In the genomic region with DNA sequence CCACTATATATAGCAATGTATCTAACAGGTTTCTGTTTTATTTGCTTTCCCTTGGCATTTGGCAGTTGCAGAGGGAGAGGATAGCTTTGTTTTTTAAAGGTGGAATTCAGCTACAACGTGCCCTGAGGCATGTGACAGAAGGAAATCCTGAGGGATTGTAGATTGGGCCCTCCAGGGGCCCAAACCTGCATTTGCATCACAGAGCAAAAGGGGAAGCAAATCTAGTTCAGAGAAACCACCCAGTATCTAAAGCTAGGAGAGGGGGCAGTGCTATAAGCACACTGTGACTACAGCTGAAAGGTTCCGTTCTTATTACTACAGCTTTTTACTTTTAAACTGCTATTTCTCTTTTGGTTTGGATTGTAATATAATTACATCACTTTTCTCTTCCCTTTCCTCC, we compare ENCODE assay signal across 30 mouse cellular contexts. TPM values are rescaled to one million over a fixed set of nuclear protein-coding genes. Genes with fewer than 3 reads are reported as not detected.
DNase-seq lines count a peak whose midpoint lies in the region; ATAC-seq and TF ChIP-seq lines count a peak whose summit lies in the region.
"Had no signal": no experiment of that assay in that cellular context is flagged by ENCODE, and none has a peak within 500 bp of the region (broad histone marks: within the 10 kb centered on the region; RNA-seq: fewer than 3 reads in every experiment).

No protein-coding gene starts in this region.

- peak; percentile 75 for ATAC-seq in common myeloid progenitor, adult 5-6 weeks (replicated peaks; ENCODE audit: low read depth, poor library complexity, severe bottlenecking)
- peak; percentile 80 for ATAC-seq in megakaryocyte progenitor cell, adult 5-6 weeks (replicated peaks; ENCODE audit: poor library complexity)
- no peak for ATAC-seq in midbrain, embryonic 15.5 days (replicated peaks)
- ATAC-seq in hindbrain, embryonic 13.5 days (ENCODE audit: low FRiP score): no peak
- ATAC-seq: forebrain, embryonic 14.5 days; hindbrain, embryonic 16.5 days; intestine, embryonic 15.5 days; Patski had no signal

- H3K4me1 ChIP-seq in thymus, adult 2 months (replicated peaks; ENCODE audit: control insufficient read depth, insufficient read depth, low read length): peaks cover 22% of the 10 kb centered on the region
- no peaks in the 10 kb centered on the region for H3K4me1 ChIP-seq in midbrain, embryonic 15.5 days
- no peaks in the 10 kb centered on the region; the same call in 1 of the 2 replicates for H3K4me1 ChIP-seq in hindbrain, embryonic 13.5 days (replicated peaks)
- H3K4me1 ChIP-seq: embryonic facial prominence, embryonic 12.5 days; embryonic facial prominence, embryonic 15.5 days; heart, embryonic 10.5 days; heart, embryonic 13.5 days; hindbrain, embryonic 12.5 days; intestine, embryonic 15.5 days had no signal

- no peaks in the 10 kb centered on the region for H3K9me3 ChIP-seq in midbrain, embryonic 15.5 days
- no peaks in the 10 kb centered on the region for H3K9me3 ChIP-seq in hindbrain, embryonic 13.5 days
- H3K9me3 ChIP-seq: embryonic facial prominence, embryonic 12.5 days; embryonic facial prominence, embryonic 15.5 days; heart, embryonic 10.5 days; heart, embryonic 13.5 days; hindbrain, embryonic 12.5 days; intestine, embryonic 15.5 days had no signal

- H3K4me3 ChIP-seq in thymus, adult 2 months (ENCODE audit: control insufficient read depth, insufficient read depth, low read length): no peak overlapping the region
- no peak overlapping the region for H3K4me3 ChIP-seq in midbrain, embryonic 15.5 days
- no peak overlapping the region for H3K4me3 ChIP-seq in hindbrain, embryonic 13.5 days
- H3K4me3 ChIP-seq: embryonic facial prominence, embryonic 12.5 days; embryonic facial prominence, embryonic 15.5 days; heart, adult 2 months; heart, embryonic 10.5 days; heart, embryonic 13.5 days; hindbrain, embryonic 12.5 days; intestine, embryonic 15.5 days had no signal

- DNase-seq in thymus, adult 2 months: no peak
- DNase-seq in thymus, postnatal 4 days: no peak
- DNase-seq in R1 (ENCODE audit: low read depth, low spot score): peak; percentile 91
- DNase-seq in adrenal gland, adult 18-20 months (ENCODE audit: low spot score in 2 of 2): no peak
- DNase-seq: adrenal gland, postnatal 10 days; adrenal gland, postnatal 36 days; cerebellum, adult 18-20 months; cerebellum, adult 9-10 months; cerebellum, postnatal 14 days; gastrocnemius, postnatal 25 days; heart, adult 2 months; heart, postnatal 14 days; heart, postnatal 4 days; kidney, adult 11 months had no signal

- TF ChIP-seq CTCF in thymus, adult 2 months (IDR thresholded peaks at IDR 0.05; ENCODE audit: borderline replicate concordance, control insufficient read depth, extremely low read depth, insufficient read depth, low read length, poor library complexity): no peak

- no peak for TF ChIP-seq POLR2A in thymus, adult 2 months (IDR thresholded peaks at IDR 0.05; ENCODE audit: control insufficient read depth, extremely low read depth, insufficient read depth, low read length, poor library complexity)

- peak overlapping the region; percentile 67; the same call in 1 of the 2 replicates for H3K27ac ChIP-seq in thymus, adult 2 months (ENCODE audit: control insufficient read depth, insufficient read depth, low read length)
- H3K27ac ChIP-seq in midbrain, embryonic 15.5 days: no peak overlapping the region
- H3K27ac ChIP-seq in hindbrain, embryonic 13.5 days: no peak overlapping the region
- H3K27ac ChIP-seq: embryonic facial prominence, embryonic 12.5 days; embryonic facial prominence, embryonic 15.5 days; heart, adult 2 months; heart, embryonic 10.5 days; heart, embryonic 13.5 days; hindbrain, embryonic 12.5 days; intestine, embryonic 15.5 days had no signal

- 35% methylated on average over 2 of the region's 2 CpGs for WGBS in thymus, adult 2 months
- WGBS in midbrain, embryonic 15.5 days: 37% methylated on average over 2 of the region's 2 CpGs
- WGBS in hindbrain, embryonic 13.5 days: 30% methylated on average over 2 of the region's 2 CpGs

- H3K9ac ChIP-seq in midbrain, embryonic 15.5 days: no peak overlapping the region
- no peak overlapping the region for H3K9ac ChIP-seq in hindbrain, embryonic 13.5 days
- H3K9ac ChIP-seq: embryonic facial prominence, embryonic 12.5 days; embryonic facial prominence, embryonic 15.5 days; heart, embryonic 13.5 days; hindbrain, embryonic 12.5 days; intestine, embryonic 15.5 days had no signal

- peaks cover 16% of the 10 kb centered on the region for H3K36me3 ChIP-seq in thymus, adult 2 months (ENCODE audit: control insufficient read depth, insufficient read depth, low read length)
- H3K36me3 ChIP-seq in midbrain, embryonic 15.5 days (replicated peaks): no peaks in the 10 kb centered on the region
- H3K36me3 ChIP-seq in hindbrain, embryonic 13.5 days: no peaks in the 10 kb centered on the region
- H3K36me3 ChIP-seq: embryonic facial prominence, embryonic 12.5 days; embryonic facial prominence, embryonic 15.5 days; G1E; heart, embryonic 10.5 days; heart, embryonic 13.5 days; hindbrain, embryonic 12.5 days; intestine, embryonic 15.5 days had no signal

- H3K4me2 ChIP-seq in midbrain, embryonic 15.5 days: no peak overlapping the region
- no peak overlapping the region for H3K4me2 ChIP-seq in hindbrain, embryonic 13.5 days
- H3K4me2 ChIP-seq: embryonic facial prominence, embryonic 12.5 days; embryonic facial prominence, embryonic 15.5 days; heart, embryonic 13.5 days; hindbrain, embryonic 12.5 days; intestine, embryonic 15.5 days had no signal

- H3K27me3 ChIP-seq in thymus, adult 2 months (ENCODE audit: control insufficient read depth, insufficient read depth, low read length): no peaks in the 10 kb centered on the region
- H3K27me3 ChIP-seq in midbrain, embryonic 15.5 days (replicated peaks): no peaks in the 10 kb centered on the region
- no peaks in the 10 kb centered on the region for H3K27me3 ChIP-seq in hindbrain, embryonic 13.5 days
- H3K27me3 ChIP-seq: embryonic facial prominence, embryonic 12.5 days; embryonic facial prominence, embryonic 15.5 days; heart, embryonic 13.5 days; hindbrain, embryonic 12.5 days; intestine, embryonic 15.5 days had no signal

RNA-seq across cellular contexts. Expression of a gene that starts 18.3 kb away (rescaled TPM):
- polyA plus RNA-seq in thymus, adult 2 months (2012; rRNA removed): 39.6 and 47.6 TPM in 2 replicates
- 6.5 and 12.0 TPM in 2 replicates for total RNA-seq in common myeloid progenitor, adult 5-6 weeks (2017)
- 1.8 and 4.2 TPM in 2 replicates for total RNA-seq in megakaryocyte progenitor cell, adult 5-6 weeks (2015)
- 2.0 and 3.8 TPM in 2 replicates for total RNA-seq in megakaryocyte progenitor cell, adult 5-6 weeks (2017)
- not detected in 2 replicates for polyA plus RNA-seq in midbrain, embryonic 15.5 days (2015; fragmentation: Nextera tagmentation; extraction: Ambion mirVana)
- polyA plus RNA-seq in hindbrain, embryonic 13.5 days (2015; fragmentation: Nextera tagmentation; extraction: Ambion mirVana): 0.09 TPM in 2 replicates
- under 1 TPM in 1 of 2 experiments, not detected in 1; 0.16 TPM for total RNA-seq in adrenal gland, adult 18-20 months (2021)
- total RNA-seq: adrenal gland, postnatal 36 days; G1E; gastrocnemius, adult 8-10 months; gastrocnemius, postnatal 25 days; heart, adult 2 months; heart, postnatal 4 days had no signal
- polyA plus RNA-seq: embryonic facial prominence, embryonic 12.5 days; forebrain, embryonic 11.5 days; G1E; heart, embryonic 10.5 days; hindbrain, embryonic 12.5 days had no signal

RNA-seq across cellular contexts. Expression of a gene that starts 53.1 kb away (rescaled TPM):
- 24.6 and 34.6 TPM in 2 replicates for polyA plus RNA-seq in thymus, adult 2 months (2012; rRNA removed)
- 16.9 and 25.5 TPM in 2 replicates for total RNA-seq in common myeloid progenitor, adult 5-6 weeks (2017)
- 5.8 and 7.5 TPM in 2 replicates for total RNA-seq in megakaryocyte progenitor cell, adult 5-6 weeks (2015)
- total RNA-seq in megakaryocyte progenitor cell, adult 5-6 weeks (2017): 11.5 and 20.0 TPM in 2 replicates
- polyA plus RNA-seq in midbrain, embryonic 15.5 days (2015; fragmentation: Nextera tagmentation; extraction: Ambion mirVana): 1.2 and 2.1 TPM in 2 replicates
- polyA plus RNA-seq in hindbrain, embryonic 13.5 days (2015; fragmentation: Nextera tagmentation; extraction: Ambion mirVana): 1.1 and 1.5 TPM in 2 replicates
- 10 to 100 TPM; 25.4 to 31.3 TPM for total RNA-seq in adrenal gland, adult 18-20 months (2021)

Comparison
In these comparisons a context has a peak if more than half of its experiments do, and no peak if none do; other contexts are left out.
1. ATAC-seq: peak in common myeloid progenitor, adult 5-6 weeks (single experiment) and megakaryocyte progenitor cell, adult 5-6 weeks (single experiment); none in midbrain, embryonic 15.5 days (single experiment) and hindbrain, embryonic 13.5 days (single experiment).